Mouse (Mus musculus) midbrain, embryonic 16.5 days (tissue): Measurements from ENCODE around the gene Dusp13. TPM values are rescaled to one million over a fixed set of nuclear protein-coding genes. Genes with fewer than 3 reads are reported as not detected.

Experiments used
- ATAC-seq: fragments of 200-750 bp; cut with Nextera tagmentation; 2 replicates; pipeline ENCODE4 v1.8.0; 2017; ENCODE audit warnings: moderate TSS enrichment
- H3K27ac ChIP-seq: fragments of 300-500 bp; sonication (generic); 2 replicates; pipeline ENCODE4 v1.5.1; 2014; ENCODE audit warnings: mild to moderate bottlenecking, low read length, mixed read lengths
- H3K27me3 ChIP-seq: fragments of 300-500 bp; sonication (generic); 2 replicates; pipeline ENCODE4 v1.6.1; 2014; ENCODE audit warnings: low read depth, low read length, mixed read lengths; ENCODE audit not compliant: control insufficient read depth, insufficient read depth
- H3K36me3 ChIP-seq: fragments of 300-500 bp; sonication (generic); 2 replicates; pipeline ENCODE4 v1.6.1; 2014; ENCODE audit warnings: mild to moderate bottlenecking, low read length, moderate library complexity, mixed read lengths; ENCODE audit not compliant: control insufficient read depth, insufficient read depth
- H3K4me1 ChIP-seq: fragments of 300-500 bp; sonication (generic); 2 replicates; pipeline ENCODE4 v1.6.1; 2014; ENCODE audit warnings: mild to moderate bottlenecking, low read length, mixed read lengths; ENCODE audit not compliant: control insufficient read depth, insufficient read depth
- H3K4me2 ChIP-seq: fragments of 300-500 bp; sonication (generic); 2 replicates; pipeline ENCODE4 v1.6.1; 2014; ENCODE audit warnings: mild to moderate bottlenecking, low read length, mixed read lengths
- H3K4me3 ChIP-seq: fragments of 300-500 bp; sonication (generic); 2 replicates; pipeline ENCODE4 v1.5.1; 2014; ENCODE audit warnings: low read depth, mild to moderate bottlenecking, low read length, moderate library complexity, mixed read lengths
- H3K9ac ChIP-seq: fragments of 300-500 bp; sonication (generic); 2 replicates; pipeline ENCODE4 v1.6.1; 2014; ENCODE audit warnings: low read depth, low read length, mixed read lengths
- H3K9me3 ChIP-seq: fragments of 300-500 bp; sonication (generic); replicated peaks from 2 replicates; pipeline ENCODE4 v1.6.1; 2014; ENCODE audit warnings: mild to moderate bottlenecking, low read length, mixed read lengths; ENCODE audit not compliant: control insufficient read depth, poor library complexity, severe bottlenecking
- WGBS: fragments of 180-500 bp; shearing (Covaris S2); extraction: QIAGEN DNeasy Blood & Tissue Kit; methylation state at CpG from one replicate; pipeline ENCODE4 v1.1.7; 2014; 5-methylcytosine and 5-hydroxymethylcytosine counted together
- polyA plus RNA-seq: library from polyadenylated mRNA; unstranded; fragments of >200 nt; fragmentation: Nextera tagmentation; extraction: Ambion mirVana; gene quantifications from 2 replicates; pipeline ENCODE4 v1.2.1, GENCODE M21; 2015

Gene Dusp13
- not detected in 2 replicates for polyA plus RNA-seq

GRCm38 (mm10) chr14:21750881-21751542, at the start of gene Dusp13:
Dusp13 (minus strand) TSS chr14:21751181.
- Histone ChIP-seq H3K4me3 (peak within 1 kb of the TSS; percentile 84), H3K9ac (peak within 1 kb of the TSS; percentile 87), H3K36me3 (no peaks in the 10 kb centered on the region), H3K4me1 (peaks cover 19% of the 10 kb centered on the region), H3K4me2 (peak within 1 kb of the TSS; percentile 70), H3K27ac (peak within 1 kb of the TSS; percentile 89), H3K9me3 (no peaks in the 10 kb centered on the region), H3K27me3 (no peaks in the 10 kb centered on the region)
- peak; percentile 73 for ATAC-seq
- WGBS = 0% methylated on average over 26 of the region's 26 CpGs

GRCm38 (mm10) chr14:21800641-21801040, 49.7 kb upstream of the Dusp13 start:
- no peak for ATAC-seq

GRCm38 (mm10) chr14:21792250-21792649, 41.3 kb upstream of the Dusp13 start:
- Histone ChIP-seq H3K9ac (no peak overlapping the region), H3K9me3 (no peaks in the 10 kb centered on the region), H3K4me1 (no peaks in the 10 kb centered on the region), H3K27me3 (no peaks in the 10 kb centered on the region), H3K4me2 (no peak overlapping the region), H3K4me3 (no peak overlapping the region), H3K27ac (no peak overlapping the region), H3K36me3 (peaks cover 11% of the 10 kb centered on the region)
- 95% methylated on average over 6 of the region's 6 CpGs for whole genome bisulfite sequencing
- no peak for ATAC-seq

More at GRCm38 (mm10) chr14:21800641-21801040, 49.7 kb upstream of the Dusp13 start:
- no peaks in the 10 kb centered on the region for H3K9me3 ChIP-seq
- WGBS = 98% methylated on average over 4 of the region's 4 CpGs
- no peaks in the 10 kb centered on the region for H3K4me1 ChIP-seq
- H3K4me2 ChIP-seq = no peak overlapping the region
- H3K4me3 ChIP-seq = no peak overlapping the region
- peaks cover 10% of the 10 kb centered on the region for H3K36me3 ChIP-seq
- H3K27me3 ChIP-seq = no peaks in the 10 kb centered on the region
- H3K9ac ChIP-seq = no peak overlapping the region
- no peak overlapping the region for H3K27ac ChIP-seq

GRCm38 (mm10) chr14:21791722-21792121, 40.7 kb upstream of the Dusp13 start:
- ATAC-seq = no peak
- H3K27me3 ChIP-seq = no peaks in the 10 kb centered on the region
- no peak overlapping the region for H3K27ac ChIP-seq
- H3K4me3 ChIP-seq = no peak overlapping the region
- no peaks in the 10 kb centered on the region for H3K4me1 ChIP-seq
- no peaks in the 10 kb centered on the region for H3K9me3 ChIP-seq
- H3K36me3 ChIP-seq = peaks cover 11% of the 10 kb centered on the region
- no peak overlapping the region for H3K9ac ChIP-seq
- 93% methylated on average over 4 of the region's 4 CpGs for whole genome bisulfite sequencing
- no peak overlapping the region for H3K4me2 ChIP-seq

GRCm38 (mm10) chr14:21790585-21791251, 39.7 kb upstream of the Dusp13 start:
- H3K27ac ChIP-seq = no peak overlapping the region
- no peaks in the 10 kb centered on the region for H3K9me3 ChIP-seq
- WGBS = 92% methylated on average over 9 of the region's 9 CpGs
- H3K4me3 ChIP-seq = no peak overlapping the region
- no peaks in the 10 kb centered on the region for H3K4me1 ChIP-seq
- no peaks in the 10 kb centered on the region for H3K27me3 ChIP-seq
- H3K9ac ChIP-seq = no peak overlapping the region
- H3K36me3 ChIP-seq = peaks cover 11% of the 10 kb centered on the region
- no peak overlapping the region for H3K4me2 ChIP-seq
- no peak for ATAC-seq

- ATAC-seq = no peak
- 95% methylated on average over 5 of the region's 5 CpGs for WGBS
- H3K36me3 ChIP-seq = peaks cover 14% of the 10 kb centered on the region
- H3K9ac ChIP-seq = no peak overlapping the region
- H3K4me1 ChIP-seq = no peaks in the 10 kb centered on the region
- no peak overlapping the region for H3K4me3 ChIP-seq
- no peaks in the 10 kb centered on the region for H3K27me3 ChIP-seq
- no peak overlapping the region for H3K4me2 ChIP-seq
- H3K27ac ChIP-seq = no peak overlapping the region
- no peaks in the 10 kb centered on the region for H3K9me3 ChIP-seq
Observed at GRCm38 (mm10) chr14:21788121-21788520, 37.1 kb upstream of the Dusp13 start.

- 76% methylated on average over 3 of the region's 3 CpGs for WGBS
- no peaks in the 10 kb centered on the region for H3K4me1 ChIP-seq
- H3K27me3 ChIP-seq = no peaks in the 10 kb centered on the region
- H3K4me2 ChIP-seq = no peak overlapping the region
- H3K36me3 ChIP-seq = peaks cover 11% of the 10 kb centered on the region
- H3K9me3 ChIP-seq = no peaks in the 10 kb centered on the region
- no peak overlapping the region for H3K27ac ChIP-seq
- ATAC-seq = no peak
- H3K9ac ChIP-seq = no peak overlapping the region
- H3K4me3 ChIP-seq = no peak overlapping the region
Observed at GRCm38 (mm10) chr14:21787374-21787773, 36.4 kb upstream of the Dusp13 start.

GRCm38 (mm10) chr14:21786500-21786899, 35.5 kb upstream of the Dusp13 start:
- peaks cover 10% of the 10 kb centered on the region for H3K36me3 ChIP-seq
- 65% methylated on average over 4 of the region's 4 CpGs for WGBS
- no peak overlapping the region for H3K4me2 ChIP-seq
- H3K9ac ChIP-seq = no peak overlapping the region
- no peaks in the 10 kb centered on the region for H3K4me1 ChIP-seq
- no peak overlapping the region for H3K27ac ChIP-seq
- no peaks in the 10 kb centered on the region for H3K9me3 ChIP-seq
- H3K4me3 ChIP-seq = no peak overlapping the region
- H3K27me3 ChIP-seq = no peaks in the 10 kb centered on the region
- ATAC-seq = no peak

GRCm38 (mm10) chr14:21776201-21776600, 25.2 kb upstream of the Dusp13 start:
- H3K27ac ChIP-seq = no peak overlapping the region
- no peak for ATAC-seq
- no peaks in the 10 kb centered on the region for H3K27me3 ChIP-seq
- no peak overlapping the region for H3K4me2 ChIP-seq
- H3K36me3 ChIP-seq = peaks cover 12% of the 10 kb centered on the region
- no peak overlapping the region for H3K9ac ChIP-seq
- H3K4me3 ChIP-seq = no peak overlapping the region
- WGBS = 93% methylated on average over 4 of the region's 4 CpGs
- H3K4me1 ChIP-seq = peaks cover 3% of the 10 kb centered on the region; the same call in 1 of the 2 replicates
- H3K9me3 ChIP-seq = no peaks in the 10 kb centered on the region
